Mouse (Mus musculus): ENCODE data around the gene Mdk.

DNA sequence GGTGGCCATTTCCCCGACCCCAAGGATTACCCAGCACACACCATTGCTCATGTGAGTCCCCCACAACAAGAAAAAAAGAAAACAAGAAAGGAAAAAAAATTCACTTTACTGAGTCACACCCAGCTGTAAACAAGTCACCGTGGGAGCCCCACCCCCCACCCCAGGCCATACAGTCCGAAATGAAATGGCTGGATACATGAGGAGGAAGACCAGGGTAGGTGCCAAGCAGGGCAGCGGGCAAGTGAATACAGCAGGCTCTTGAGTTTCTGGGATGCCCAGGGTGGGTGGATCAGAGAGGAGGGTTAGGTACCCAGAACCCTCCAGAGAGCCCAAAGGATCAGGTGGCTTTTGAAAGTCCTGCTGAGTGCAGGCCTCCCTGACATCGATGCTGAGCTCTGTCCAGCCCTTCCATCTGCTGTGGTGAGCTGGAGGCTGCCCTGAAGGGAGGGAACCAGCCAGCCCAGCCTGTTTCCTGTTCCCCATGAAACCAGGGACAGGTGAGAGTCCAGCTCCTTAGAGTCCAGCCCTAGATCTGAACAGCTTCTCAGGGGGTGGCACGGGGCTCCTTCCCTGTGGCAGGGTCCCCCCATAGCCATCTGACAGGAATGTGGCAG, 747 bp upstream of the Mdk start:
- TF ChIP-seq CTCF (IDR thresholded peaks at IDR 0.05; ENCODE audit: low read depth) (no peak), EP300 (IDR thresholded peaks at IDR 0.05; ENCODE audit: low read depth) (no peak)
